Mouse (Mus musculus): ENCODE measurements around the gene Pde4a. TPM values are rescaled to one million over a fixed set of nuclear protein-coding genes. Genes with fewer than 3 reads are reported as not detected.

The Pde4a gene
- polyA plus RNA-seq, 1 experiment from 2014 or later, result 42.7 TPM

DNA sequence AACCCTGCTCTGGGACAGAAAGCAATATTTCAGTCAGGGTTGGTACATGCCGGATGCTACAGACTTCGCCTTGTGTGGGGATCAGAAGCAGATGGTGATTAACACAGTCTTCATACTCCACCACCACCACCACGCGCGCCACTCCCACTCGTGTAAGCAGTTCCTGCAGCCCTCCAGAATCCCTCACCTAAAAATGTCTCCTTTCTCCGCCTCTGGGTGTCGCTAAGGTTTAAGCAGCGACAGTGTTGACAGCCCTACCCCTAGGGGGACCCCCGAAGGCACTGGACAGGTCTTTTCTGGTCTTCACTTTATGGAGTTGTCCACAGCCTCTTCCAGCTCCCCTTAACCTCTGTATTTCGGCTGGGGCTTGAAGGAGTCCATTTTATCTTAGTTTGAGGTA, 12.8 kb upstream of the Pde4a start:
- Histone ChIP-seq H3K27me3 (replicated peaks) (0 out of 2 replicates have a peak, but pooled peaks cover 6% of the 10 kb centered on the region), H3K27ac (no peak overlapping the region), H3K9ac (no peak overlapping the region), H3K4me3 (0 out of 2 replicates have a peak overlapping the region, but pooled peaks have one; percentile 7), H3K9me3 (no peaks in the 10 kb centered on the region), H3K4me2 (peak overlapping the region; percentile 42; the same call in 1 of the 2 replicates), H3K4me1 (peaks cover 23% of the 10 kb centered on the region), H3K36me3 (replicated peaks) (no peaks in the 10 kb centered on the region)
- WGBS, result 6% methylated on average over 11 of the region's 11 CpGs
- ATAC-seq (replicated peaks), result no peak

DNA sequence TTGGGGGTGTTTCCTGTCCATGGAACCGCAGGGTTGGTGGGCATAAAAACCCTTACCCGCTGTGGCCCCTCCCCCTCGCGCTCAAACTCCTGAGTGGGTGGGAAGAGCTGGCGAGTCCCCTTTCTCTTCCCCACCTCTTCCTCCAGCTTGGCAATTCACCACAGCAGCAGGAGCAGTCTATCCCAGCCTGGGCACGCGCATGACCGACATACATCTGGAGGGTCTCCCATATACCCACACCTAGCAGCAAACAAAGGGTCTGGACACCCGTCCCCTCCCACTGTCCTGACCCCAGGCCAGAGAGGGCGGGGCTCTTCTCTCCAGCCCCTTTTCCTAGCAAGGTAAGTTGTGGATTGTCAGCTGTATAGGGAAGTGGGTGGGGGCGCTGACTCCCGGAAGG, 12.2 kb upstream of the Pde4a start:
- ATAC-seq (replicated peaks), result no peak
- H3K4me2 ChIP-seq, result peak overlapping the region; percentile 42
- 0 out of 2 replicates have a peak, but pooled peaks cover 6% of the 10 kb centered on the region for H3K27me3 ChIP-seq (replicated peaks)
- H3K27ac ChIP-seq, result no peak overlapping the region
- peaks cover 17% of the 10 kb centered on the region for H3K4me1 ChIP-seq
- no peaks in the 10 kb centered on the region for H3K36me3 ChIP-seq (replicated peaks)
- 12% methylated on average over 12 of the region's 12 CpGs for WGBS
- 0 out of 2 replicates have a peak overlapping the region, but pooled peaks have one; percentile 7 for H3K4me3 ChIP-seq
- H3K9me3 ChIP-seq, result no peaks in the 10 kb centered on the region
- no peak overlapping the region for H3K9ac ChIP-seq

GRCm38 (mm10) chr9:21153833-21154232, 11.7 kb upstream of the Pde4a start:
- H3K9me3 ChIP-seq, result no peaks in the 10 kb centered on the region
- 0 out of 2 replicates have a peak, but pooled peaks cover 6% of the 10 kb centered on the region for H3K27me3 ChIP-seq (replicated peaks)
- no peak overlapping the region for H3K9ac ChIP-seq
- H3K36me3 ChIP-seq (replicated peaks), result no peaks in the 10 kb centered on the region
- no peak overlapping the region for H3K4me3 ChIP-seq
- WGBS, result 17% methylated on average over 5 of the region's 5 CpGs
- H3K4me2 ChIP-seq, result peak overlapping the region; percentile 42
- no peak overlapping the region for H3K27ac ChIP-seq
- no peak for ATAC-seq (replicated peaks)
- H3K4me1 ChIP-seq, result peaks cover 12% of the 10 kb centered on the region

- Histone ChIP-seq H3K4me1 (peaks cover 7% of the 10 kb centered on the region), H3K27me3 (replicated peaks) (0 out of 2 replicates have a peak, but pooled peaks cover 6% of the 10 kb centered on the region), H3K4me2 (no peak overlapping the region), H3K9ac (no peak overlapping the region), H3K36me3 (replicated peaks) (no peaks in the 10 kb centered on the region), H3K9me3 (no peaks in the 10 kb centered on the region), H3K27ac (no peak overlapping the region), H3K4me3 (no peak overlapping the region)
- no peak for ATAC-seq (replicated peaks)
- 85% methylated on average over 3 of the region's 3 CpGs for WGBS
These were observed 10.7 kb upstream of the Pde4a start for GRCm38 (mm10) chr9:21154787-21155186.

DNA sequence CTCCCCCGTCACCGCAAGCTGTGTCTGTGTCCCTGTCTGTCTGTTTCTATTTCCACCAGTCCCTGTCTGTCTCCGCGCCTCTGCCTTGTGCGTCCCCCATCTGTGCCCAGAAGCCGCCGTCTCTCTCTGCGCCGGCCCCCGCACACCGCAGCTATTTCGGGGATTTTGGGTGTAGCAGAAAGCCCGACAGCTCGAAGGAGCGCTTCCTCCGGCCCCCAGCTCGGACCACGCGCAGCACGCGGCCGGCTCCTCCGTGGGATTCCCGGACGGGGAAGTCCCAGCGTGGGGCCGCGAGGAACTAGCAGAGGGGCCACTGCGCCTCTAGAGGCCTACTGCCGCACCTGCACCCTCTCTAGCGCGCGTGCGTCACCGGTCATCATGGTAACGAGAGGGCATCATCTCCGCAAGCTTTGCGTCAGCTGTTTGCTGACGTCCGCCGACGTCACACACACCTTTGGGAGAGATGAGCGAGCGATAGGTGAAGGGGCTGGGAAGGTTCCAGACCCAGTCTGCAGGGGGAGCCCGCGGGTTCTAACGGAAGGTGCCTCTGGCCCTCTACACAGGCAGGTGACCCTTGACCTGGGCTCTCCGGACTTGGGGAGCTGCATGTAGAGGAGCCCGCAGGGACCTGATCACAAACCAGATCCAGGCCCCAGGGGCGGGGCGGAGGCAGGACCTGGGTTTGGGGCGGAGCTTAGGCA, 4.2 kb upstream of the Pde4a start:
- H3K4me2 ChIP-seq, result peak overlapping the region; percentile 87
- H3K9me3 ChIP-seq, result no peaks in the 10 kb centered on the region
- no peaks in the 10 kb centered on the region for H3K36me3 ChIP-seq (replicated peaks)
- WGBS, result under 1% methylated on average over 52 of the region's 52 CpGs
- peak; percentile 62 for ATAC-seq (replicated peaks)
- H3K4me3 ChIP-seq, result peak overlapping the region; percentile 54
- peak overlapping the region; percentile 65 for H3K9ac ChIP-seq
- H3K27ac ChIP-seq, result no peak overlapping the region
- H3K27me3 ChIP-seq (replicated peaks), result peaks cover 44% of the 10 kb centered on the region
- peaks cover 31% of the 10 kb centered on the region for H3K4me1 ChIP-seq

DNA sequence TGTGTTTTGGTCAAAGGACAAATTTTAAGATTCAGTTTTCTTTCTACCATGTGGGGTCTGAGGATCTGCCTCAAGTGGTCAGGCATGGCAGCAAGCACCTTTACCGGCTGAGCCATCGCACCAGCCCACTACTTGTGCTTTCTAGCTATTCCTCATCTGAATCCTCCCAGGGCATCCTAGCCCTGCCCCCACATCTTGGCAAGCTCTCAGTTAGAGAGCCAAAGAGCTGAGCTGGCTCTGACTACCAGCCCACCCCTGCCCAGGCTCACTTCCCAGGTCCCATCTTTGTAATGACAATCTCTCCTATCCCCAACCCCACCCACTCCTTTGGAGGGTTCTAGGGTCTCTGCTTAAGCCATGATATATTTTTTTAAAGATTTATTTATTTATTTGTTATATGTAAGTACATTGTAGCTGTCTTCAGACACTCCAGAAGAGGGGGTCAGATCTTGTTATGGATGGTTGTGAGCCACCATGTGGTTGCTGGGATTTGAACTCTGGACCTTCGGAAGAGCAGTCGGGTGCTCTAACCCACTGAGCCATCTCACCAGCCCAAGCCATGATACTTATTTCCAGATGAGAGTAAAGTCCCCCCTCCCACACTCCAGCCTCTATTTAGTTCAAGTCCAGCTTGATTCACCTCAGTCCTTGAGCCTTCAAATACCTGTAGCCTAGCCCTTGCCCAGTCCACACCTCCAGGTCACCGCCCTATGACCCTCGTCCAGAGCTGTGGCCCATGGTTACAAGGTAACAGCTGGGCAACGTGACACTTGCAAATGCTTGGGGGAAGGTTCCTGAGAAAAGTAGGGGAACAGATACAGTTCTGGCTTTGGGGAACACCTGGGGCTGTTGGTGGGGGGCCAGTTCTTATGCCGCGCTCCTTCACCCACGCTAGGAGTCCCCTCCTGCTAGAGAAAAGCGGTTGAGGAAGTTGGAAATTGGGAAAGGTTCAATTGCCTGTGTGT, 2.1 kb upstream of the Pde4a start:
- H3K9ac ChIP-seq, result no peak overlapping the region
- 36% methylated on average over 11 of the region's 11 CpGs for WGBS
- peaks cover 64% of the 10 kb centered on the region for H3K27me3 ChIP-seq (replicated peaks)
- 0 out of 2 replicates have a peak overlapping the region, but pooled peaks have one; percentile 36 for H3K4me2 ChIP-seq
- no peaks in the 10 kb centered on the region for H3K9me3 ChIP-seq
- H3K4me1 ChIP-seq, result peaks cover 33% of the 10 kb centered on the region
- no peak for ATAC-seq (replicated peaks)
- no peaks in the 10 kb centered on the region for H3K36me3 ChIP-seq (replicated peaks)
- no peak overlapping the region for H3K4me3 ChIP-seq
- no peak overlapping the region for H3K27ac ChIP-seq

DNA sequence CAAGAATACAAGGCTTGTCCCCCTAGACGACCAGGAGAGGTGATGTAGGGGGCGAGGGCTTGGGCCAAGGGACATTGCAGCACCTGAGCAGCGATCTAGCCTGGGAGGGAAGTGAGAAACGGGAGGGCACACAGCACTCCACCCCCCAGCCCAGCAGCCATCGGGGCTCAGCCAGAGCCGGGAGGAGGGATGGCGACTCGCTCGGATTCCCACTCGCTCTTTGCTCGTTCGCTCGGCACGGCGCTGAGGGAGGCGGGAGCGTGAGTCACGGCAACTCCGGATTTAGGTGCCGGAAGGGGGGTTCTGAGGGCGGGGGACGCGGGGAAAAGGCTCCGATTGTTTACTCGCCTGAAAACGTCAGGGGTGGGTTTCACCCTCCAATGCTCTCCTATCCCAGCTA, 1.4 kb upstream of the Pde4a start:
- Histone ChIP-seq H3K9me3 (no peaks in the 10 kb centered on the region), H3K4me2 (peak overlapping the region; percentile 36), H3K4me1 (peaks cover 37% of the 10 kb centered on the region), H3K36me3 (replicated peaks) (no peaks in the 10 kb centered on the region), H3K4me3 (peak overlapping the region; percentile 14; the same call in 1 of the 2 replicates), H3K27me3 (replicated peaks) (peaks cover 69% of the 10 kb centered on the region), H3K9ac (no peak overlapping the region), H3K27ac (no peak overlapping the region)
- ATAC-seq (replicated peaks), result no peak
- 2% methylated on average over 26 of the region's 26 CpGs for WGBS

DNA sequence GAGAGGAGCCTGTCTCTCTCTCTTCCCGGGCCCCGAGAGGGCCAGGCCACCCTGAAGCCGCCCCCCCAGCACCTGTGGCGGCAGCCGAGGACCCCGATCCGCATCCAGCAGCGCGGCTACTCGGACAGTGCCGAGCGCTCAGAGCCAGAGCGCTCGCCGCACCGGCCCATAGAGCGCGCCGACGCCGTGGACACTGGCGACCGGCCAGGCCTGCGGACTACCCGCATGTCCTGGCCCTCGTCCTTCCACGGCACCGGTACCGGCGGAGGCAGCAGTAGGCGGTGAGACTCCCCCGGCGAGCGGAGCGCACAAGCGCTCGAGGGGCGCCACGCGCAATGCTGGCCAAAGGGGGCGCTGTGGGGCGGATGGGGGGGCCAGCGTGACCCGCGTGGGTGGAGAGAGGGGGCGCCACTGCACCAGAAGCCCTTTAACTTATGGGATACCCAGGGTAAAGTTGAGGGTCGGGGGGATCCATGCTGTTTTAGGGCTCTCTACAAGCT, 488 bp downstream of the Pde4a start:
- H3K4me3 ChIP-seq, result peak overlapping the region; percentile 45
- no peak overlapping the region for H3K27ac ChIP-seq
- peak overlapping the region; percentile 28 for H3K9ac ChIP-seq
- H3K4me2 ChIP-seq, result peak overlapping the region; percentile 69
- no peaks in the 10 kb centered on the region for H3K9me3 ChIP-seq
- 1% methylated on average over 45 of the region's 47 CpGs for WGBS
- H3K4me1 ChIP-seq, result peaks cover 35% of the 10 kb centered on the region
- no peaks in the 10 kb centered on the region for H3K36me3 ChIP-seq (replicated peaks)
- H3K27me3 ChIP-seq (replicated peaks), result peaks cover 73% of the 10 kb centered on the region
- ATAC-seq (replicated peaks), result no peak

DNA sequence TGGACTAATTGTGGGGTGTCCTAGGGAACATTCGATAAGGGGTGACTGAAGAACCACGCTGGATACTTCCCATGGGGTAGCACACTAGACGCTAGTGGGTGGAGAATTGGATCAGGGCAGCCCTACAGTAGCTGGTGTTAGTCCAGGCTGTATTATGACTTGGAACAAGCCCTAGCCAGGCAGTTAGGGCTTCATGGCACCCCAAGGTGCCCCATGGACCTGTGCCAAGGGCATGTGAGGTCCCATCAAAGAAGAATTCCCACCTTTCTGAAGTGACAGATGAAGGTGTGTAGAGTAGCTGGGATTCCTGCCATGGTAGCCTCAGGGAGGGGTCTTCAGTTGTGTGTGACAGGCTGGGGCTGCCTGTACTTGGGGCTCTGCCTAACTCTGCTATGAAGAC, 1.0 kb downstream of the Pde4a start:
- WGBS, result 41% methylated on average over 3 of the region's 3 CpGs
- ATAC-seq (replicated peaks), result no peak
- no peaks in the 10 kb centered on the region for H3K9me3 ChIP-seq
- H3K4me1 ChIP-seq, result peaks cover 29% of the 10 kb centered on the region
- no peak overlapping the region for H3K9ac ChIP-seq
- H3K4me2 ChIP-seq, result peak overlapping the region; percentile 69
- H3K27ac ChIP-seq, result no peak overlapping the region
- peaks cover 72% of the 10 kb centered on the region for H3K27me3 ChIP-seq (replicated peaks)
- H3K36me3 ChIP-seq (replicated peaks), result no peaks in the 10 kb centered on the region
- H3K4me3 ChIP-seq, result peak overlapping the region; percentile 45

DNA sequence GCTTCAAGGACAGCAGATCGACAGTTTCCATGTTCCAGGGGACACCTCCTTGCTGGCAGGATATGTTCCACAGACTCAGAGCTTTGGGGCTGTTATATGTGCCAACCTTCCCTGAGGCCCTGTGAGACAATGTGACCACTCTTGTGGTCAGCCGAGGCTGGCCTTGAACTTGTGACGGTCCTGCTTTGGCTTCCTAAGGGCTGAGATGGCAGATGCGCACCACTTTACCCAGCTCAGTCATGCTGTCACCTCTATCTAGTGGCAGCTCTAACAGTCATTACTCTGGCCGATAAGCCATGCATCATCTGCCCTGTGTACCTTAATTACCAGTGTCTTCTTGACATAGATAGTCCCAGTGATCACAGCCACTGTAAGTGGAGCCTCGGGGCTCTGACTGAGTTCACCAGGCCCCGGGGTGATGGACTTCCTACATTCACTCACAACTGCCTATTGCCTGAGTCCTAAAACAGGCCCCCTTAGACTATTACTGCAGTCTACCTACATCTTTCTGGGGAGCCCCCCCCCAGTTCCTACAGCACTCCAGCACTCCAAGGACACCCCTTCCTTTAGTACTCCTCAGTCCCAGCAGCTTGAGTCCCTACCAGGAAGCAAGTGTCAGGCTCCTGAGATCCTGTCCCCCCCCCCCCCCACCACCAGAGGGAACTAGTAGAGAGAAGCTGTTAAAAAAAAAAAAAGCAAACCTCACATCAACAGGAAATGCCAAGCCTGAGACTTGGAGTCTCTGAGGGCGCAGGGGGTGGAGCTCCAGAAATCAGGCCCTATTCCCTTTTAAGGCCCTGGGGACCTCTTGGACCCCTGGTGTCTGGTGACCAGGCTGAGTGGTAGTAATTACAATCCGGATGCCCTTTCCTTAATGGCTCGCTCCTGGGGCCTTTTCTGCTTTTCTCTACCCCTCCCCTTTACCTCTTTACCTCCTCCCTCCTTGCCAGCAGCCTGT, 1.9 kb downstream of the Pde4a start:
- peaks cover 65% of the 10 kb centered on the region for H3K27me3 ChIP-seq (replicated peaks)
- peak overlapping the region; percentile 7; the same call in 1 of the 2 replicates for H3K27ac ChIP-seq
- no peak overlapping the region for H3K9ac ChIP-seq
- no peak overlapping the region for H3K4me2 ChIP-seq
- peaks cover 29% of the 10 kb centered on the region for H3K4me1 ChIP-seq
- H3K4me3 ChIP-seq, result no peak overlapping the region
- no peaks in the 10 kb centered on the region for H3K9me3 ChIP-seq
- no peak for ATAC-seq (replicated peaks)
- no peaks in the 10 kb centered on the region for H3K36me3 ChIP-seq (replicated peaks)
- WGBS, result 73% methylated on average over 10 of the region's 10 CpGs

Measured in midbrain, embryonic 15.5 days (tissue).